Mouse (Mus musculus) thymus, postnatal 4 days (tissue): ENCODE data around the gene Stn1.

Source experiments
- DNase-seq: peaks from one replicate; pipeline ENCODE4 v3.0.0; 2021

Gene Stn1

GRCm38 (mm10) chr19:47507128-47508121, 29.9 kb downstream of the Stn1 start:
- DNase-seq: peak; percentile 84

GRCm38 (mm10) chr19:47503625-47504024, 33.7 kb downstream of the Stn1 start:
- DNase-seq: no peak

- DNase-seq: no peak
Measured at GRCm38 (mm10) chr19:47502563-47502962, 34.7 kb downstream of the Stn1 start.

GRCm38 (mm10) chr19:47500389-47501011, 36.8 kb downstream of the Stn1 start:
- no peak for DNase-seq

GRCm38 (mm10) chr19:47499841-47500240, 37.5 kb downstream of the Stn1 start:
- no peak for DNase-seq

- DNase-seq: no peak
Measured at GRCm38 (mm10) chr19:47498942-47499341, 38.4 kb downstream of the Stn1 start.

- DNase-seq: no peak
Measured at GRCm38 (mm10) chr19:47497736-47498135, 39.6 kb downstream of the Stn1 start.

GRCm38 (mm10) chr19:47497313-47497712, 40.0 kb downstream of the Stn1 start:
- DNase-seq: no peak

- DNase-seq: no peak
Measured at GRCm38 (mm10) chr19:47493017-47493997, 44.0 kb downstream of the Stn1 start.

GRCm38 (mm10) chr19:47492422-47492821, 44.9 kb downstream of the Stn1 start:
- DNase-seq: no peak

- DNase-seq: no peak
Measured at GRCm38 (mm10) chr19:47491853-47492252, 45.5 kb downstream of the Stn1 start.

GRCm38 (mm10) chr19:47489233-47489632, 48.1 kb downstream of the Stn1 start:
- peak; percentile 37 for DNase-seq

GRCm38 (mm10) chr19:47488250-47488649, 49.1 kb downstream of the Stn1 start:
- DNase-seq: peak; percentile 76

- no peak for DNase-seq
Measured at GRCm38 (mm10) chr19:47487572-47487971, 49.7 kb downstream of the Stn1 start.

GRCm38 (mm10) chr19:47485997-47486566, 51.2 kb downstream of the Stn1 start:
- DNase-seq: no peak

- no peak for DNase-seq
Measured at GRCm38 (mm10) chr19:47484110-47484509, 53.2 kb downstream of the Stn1 start.

- DNase-seq: no peak
Measured at GRCm38 (mm10) chr19:47483346-47483745, 54.0 kb downstream of the Stn1 start.

GRCm38 (mm10) chr19:47473453-47473852, 63.9 kb downstream of the Stn1 start:
- no peak for DNase-seq

GRCm38 (mm10) chr19:47472881-47473400, 64.4 kb downstream of the Stn1 start:
- DNase-seq: no peak

- no peak for DNase-seq
Measured at GRCm38 (mm10) chr19:47471808-47472207, 65.5 kb downstream of the Stn1 start.

GRCm38 (mm10) chr19:47468750-47469149, 68.6 kb downstream of the Stn1 start:
- DNase-seq: no peak

- no peak for DNase-seq
Measured at GRCm38 (mm10) chr19:47466775-47467174, 70.5 kb downstream of the Stn1 start.
